Mouse (Mus musculus): ENCODE data around the gene Epha4. TPM values are rescaled to one million over a fixed set of nuclear protein-coding genes. Genes with fewer than 3 reads are reported as not detected.

Gene Epha4
- polyA plus RNA-seq, 2 experiments from 2014 or later = 0.07 TPM; not detected in 1

DNA sequence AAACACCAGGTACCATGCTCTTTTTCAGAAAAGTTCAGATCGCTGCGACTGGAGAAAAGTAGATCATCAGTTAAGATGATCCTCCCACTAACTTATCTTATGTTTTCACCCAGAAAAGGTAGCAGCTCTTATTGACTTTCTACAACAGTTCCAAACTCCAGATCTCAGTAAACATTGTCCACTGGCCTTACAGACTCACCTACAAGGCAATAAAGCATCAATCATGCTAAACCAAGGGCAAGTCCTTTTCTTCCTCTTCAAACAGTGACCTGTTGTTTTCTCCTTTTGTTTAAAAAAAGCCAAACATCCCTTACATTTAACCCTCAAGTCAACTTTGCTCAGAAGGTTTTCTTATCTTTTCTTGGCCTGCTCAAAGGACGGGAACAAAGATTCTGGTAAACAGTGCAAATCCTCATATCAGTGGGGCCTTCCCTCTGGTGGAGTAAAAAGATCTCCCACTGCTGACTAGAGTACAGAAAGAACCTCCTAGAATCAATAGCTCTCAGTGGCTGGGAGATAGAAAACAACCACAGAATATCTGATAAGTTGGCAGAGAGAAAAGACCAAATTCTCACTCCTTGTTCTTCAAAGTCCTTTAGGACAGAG, 39.0 kb downstream of the Epha4 start:
- ATAC-seq = no peak

- no peak for ATAC-seq
Measured at GRCm38 (mm10) chr1:77473446-77474376, 41.2 kb downstream of the Epha4 start.

DNA sequence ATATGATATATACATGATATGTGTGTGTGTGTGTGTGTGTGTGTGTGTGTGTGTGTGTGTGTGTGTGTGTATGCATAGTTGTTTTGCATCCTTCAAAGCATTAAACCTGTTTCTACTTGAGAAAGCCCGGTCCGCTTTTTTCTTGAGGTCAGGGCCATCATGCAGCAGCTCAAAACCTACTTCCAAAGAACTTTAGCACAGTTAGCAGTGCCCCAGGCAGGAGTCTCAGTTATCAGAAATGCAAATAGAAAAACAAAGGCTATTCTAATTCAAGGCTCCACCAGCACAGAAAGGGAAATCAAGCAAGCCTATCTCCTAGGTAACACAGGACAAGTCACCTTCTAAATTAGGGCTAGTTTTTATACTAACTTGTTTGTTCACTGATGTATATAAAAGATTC, 42.3 kb downstream of the Epha4 start:
- ATAC-seq = no peak

DNA sequence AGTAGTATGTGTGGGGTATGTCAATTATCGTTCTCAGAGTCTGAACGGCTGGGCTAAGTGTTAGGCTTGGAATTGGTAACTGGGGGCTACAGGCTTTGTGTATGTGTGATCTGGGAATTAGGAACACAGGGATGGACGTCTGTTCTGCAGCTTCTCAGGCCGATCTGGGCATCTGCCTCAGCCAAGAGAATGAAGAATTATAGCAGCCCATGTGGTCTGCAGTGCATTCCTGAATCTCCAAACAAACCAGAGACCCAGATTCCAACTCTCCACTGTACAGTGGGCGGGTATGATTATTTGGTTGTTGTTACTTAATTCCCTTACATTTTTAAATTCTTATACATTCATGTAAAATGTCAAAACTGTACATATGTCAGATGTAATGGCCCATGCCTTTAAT, 43.4 kb downstream of the Epha4 start:
- ATAC-seq = no peak

DNA sequence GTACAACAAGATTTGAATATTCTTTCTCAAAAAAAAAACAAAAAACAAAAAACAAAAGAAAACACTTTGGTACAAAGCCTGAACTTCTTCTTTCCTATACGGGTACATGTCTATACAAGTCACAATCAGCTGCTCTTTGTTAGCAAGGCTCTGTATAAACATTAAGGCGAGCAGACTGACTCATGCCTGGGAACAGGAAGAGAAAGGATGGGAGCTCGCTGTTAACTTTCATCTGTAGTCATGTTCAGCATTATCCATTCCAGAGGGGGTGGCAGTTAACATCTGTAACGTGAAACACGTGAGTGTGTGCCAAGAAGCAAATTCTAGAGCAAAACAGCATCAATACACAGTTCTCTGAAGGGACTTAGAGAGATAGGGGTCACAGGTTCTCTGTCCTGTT, 43.9 kb downstream of the Epha4 start:
- no peak for ATAC-seq

DNA sequence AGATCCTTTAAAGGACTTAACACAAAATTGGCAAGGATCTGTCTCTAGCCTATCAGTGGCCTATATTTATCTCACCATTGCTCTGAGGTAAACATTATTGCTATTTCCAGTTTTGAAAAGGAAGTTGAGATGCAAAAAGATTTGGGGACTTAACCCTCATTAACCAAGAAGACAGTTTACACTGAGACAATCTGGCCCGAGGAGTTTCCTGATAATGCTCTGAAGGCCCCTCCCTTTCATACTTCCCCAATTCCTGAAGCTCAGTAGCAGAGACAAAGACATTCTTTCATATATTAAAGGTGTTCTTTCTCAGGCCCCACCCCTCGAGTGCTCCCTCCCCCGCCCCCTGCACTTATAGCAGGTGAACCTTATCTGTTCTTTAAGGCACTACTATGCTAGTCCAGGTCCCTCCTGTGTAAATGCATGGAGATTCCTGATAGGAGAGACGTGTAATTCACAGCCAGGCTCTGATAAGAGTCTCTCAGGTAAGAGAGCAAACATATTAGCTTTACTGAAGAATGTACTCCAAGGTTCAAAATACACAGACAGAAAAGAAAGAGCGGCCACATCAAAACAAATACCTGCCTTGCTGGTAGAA, 46.1 kb downstream of the Epha4 start:
- no peak for ATAC-seq

DNA sequence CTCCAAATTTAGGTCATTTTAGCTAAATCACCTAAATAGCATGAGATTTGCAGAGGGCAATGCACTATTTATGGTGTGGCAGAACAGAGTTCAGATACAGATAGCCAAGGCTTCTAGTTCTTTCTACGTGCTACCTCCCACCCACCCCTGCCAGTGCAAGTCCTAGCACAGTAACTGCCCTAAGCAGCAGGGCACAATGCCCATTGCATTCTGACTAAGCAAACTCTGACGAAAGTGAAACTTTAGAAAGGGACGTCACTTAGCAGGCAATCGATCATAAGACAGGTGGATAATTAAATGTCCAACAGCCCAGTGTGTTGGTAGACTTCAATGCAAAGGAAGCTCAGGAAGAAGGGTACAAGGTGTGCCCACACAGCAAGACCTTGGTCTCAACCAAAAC, 49.4 kb downstream of the Epha4 start:
- no peak for ATAC-seq

DNA sequence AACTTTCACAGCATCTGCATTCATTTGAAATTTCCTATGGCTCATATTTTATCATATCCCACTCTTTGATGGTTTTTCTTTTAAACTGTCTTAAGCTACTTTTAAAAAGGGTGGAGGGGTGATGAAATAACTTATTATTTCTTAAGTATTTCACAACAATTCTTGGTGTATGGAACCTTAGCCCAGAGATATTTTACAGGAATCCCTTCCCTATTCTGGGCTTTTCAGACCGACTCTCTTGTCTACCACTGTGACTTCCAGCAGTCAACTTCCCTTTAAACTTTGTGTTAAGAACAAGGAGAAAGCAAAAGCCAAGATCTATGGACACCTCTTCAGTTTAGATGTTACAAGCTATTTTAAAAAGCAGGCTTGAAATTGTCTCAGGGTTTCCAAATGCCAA, 50.8 kb downstream of the Epha4 start:
- no peak for ATAC-seq

DNA sequence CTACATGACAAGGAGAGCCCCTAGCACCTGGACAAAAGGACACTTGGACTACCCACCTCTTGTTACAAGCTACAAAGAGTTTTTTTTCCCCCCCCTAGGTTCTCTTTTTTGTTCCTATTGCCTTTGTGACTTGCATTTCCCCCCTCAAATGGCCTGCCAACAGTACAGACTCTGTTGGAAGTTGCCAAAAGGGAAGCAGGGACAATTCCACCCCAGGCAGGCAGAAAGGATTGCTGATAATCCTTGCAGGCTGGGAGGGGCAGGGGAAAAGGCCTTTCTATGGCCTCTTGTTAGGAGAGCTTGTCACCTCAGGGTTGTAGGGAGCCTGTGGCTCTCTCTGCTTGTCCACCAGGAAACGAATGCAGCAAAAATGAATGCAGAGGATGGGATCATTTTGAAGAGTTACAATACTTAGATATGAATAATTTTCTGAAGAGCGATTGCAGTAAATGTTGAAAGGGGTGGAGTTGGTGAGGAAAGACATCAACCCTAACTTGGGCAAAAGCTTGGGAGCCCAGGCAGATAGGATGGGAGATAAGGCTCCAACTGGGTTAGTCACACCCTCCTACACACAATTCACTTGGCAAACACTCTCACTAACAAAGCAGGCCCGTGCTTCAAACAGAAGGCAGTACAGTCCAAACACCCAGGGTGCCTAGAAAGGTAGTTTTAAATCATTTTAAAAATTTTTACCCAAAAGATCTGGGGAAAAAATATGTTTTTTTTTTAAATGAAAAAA, 52.8 kb downstream of the Epha4 start:
- no peak for ATAC-seq

GRCm38 (mm10) chr1:77460831-77461629, 53.9 kb downstream of the Epha4 start:
- no peak for ATAC-seq

DNA sequence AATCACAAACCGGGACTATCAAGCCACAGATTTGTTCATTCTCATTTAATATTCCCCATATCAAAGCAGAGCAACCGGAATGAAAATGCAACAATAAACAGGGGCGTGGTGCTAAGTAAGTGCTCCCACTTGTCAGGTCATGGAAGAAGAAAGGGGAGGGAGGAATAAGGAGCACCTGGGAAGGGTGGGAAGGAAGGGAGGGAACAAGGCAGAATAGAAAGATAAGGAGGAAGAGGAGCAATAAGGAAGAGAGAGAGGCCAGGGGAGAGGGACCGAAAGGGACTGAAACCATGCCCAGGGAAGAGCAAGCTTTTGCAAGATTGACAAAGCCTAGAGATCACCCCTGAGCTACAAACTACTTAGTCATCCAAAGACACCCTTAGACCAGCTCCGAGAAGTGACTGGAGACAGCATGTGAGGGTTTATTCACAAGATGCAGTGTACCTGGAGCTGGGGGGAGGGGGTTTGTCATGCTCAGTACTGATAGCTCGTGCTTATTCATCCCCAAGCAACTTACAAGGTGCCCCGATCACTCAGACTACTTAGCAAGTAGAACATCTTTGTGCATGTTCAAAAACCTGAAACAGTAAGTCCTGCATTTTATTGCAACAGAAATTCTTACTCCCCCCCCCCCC, 56.0 kb downstream of the Epha4 start:
- no peak for ATAC-seq

- ATAC-seq = no peak
Measured at GRCm38 (mm10) chr1:77457446-77457800, 57.5 kb downstream of the Epha4 start.

GRCm38 (mm10) chr1:77456695-77457445, 58.0 kb downstream of the Epha4 start:
- no peak for ATAC-seq

GRCm38 (mm10) chr1:77453811-77454210, 61.1 kb downstream of the Epha4 start:
- no peak for ATAC-seq

DNA sequence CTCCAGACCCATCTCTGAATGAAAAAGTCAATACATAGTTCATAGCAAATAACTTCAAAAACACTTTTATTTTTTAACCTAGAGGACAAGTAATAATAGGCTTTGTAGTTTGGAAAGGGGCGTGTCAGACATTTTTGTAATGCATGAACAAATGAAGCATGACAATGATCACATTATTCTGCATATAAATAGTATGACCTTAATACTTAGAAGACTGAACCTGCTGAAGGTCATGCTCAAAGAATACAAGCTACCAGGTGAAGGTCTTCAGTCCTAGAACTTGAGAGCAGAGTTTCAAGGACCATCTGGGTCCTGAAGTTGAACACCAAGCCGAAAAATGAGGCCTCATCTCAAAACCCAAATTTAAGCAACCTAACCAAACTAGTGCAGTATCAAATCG, 62.2 kb downstream of the Epha4 start:
- ATAC-seq = no peak

DNA sequence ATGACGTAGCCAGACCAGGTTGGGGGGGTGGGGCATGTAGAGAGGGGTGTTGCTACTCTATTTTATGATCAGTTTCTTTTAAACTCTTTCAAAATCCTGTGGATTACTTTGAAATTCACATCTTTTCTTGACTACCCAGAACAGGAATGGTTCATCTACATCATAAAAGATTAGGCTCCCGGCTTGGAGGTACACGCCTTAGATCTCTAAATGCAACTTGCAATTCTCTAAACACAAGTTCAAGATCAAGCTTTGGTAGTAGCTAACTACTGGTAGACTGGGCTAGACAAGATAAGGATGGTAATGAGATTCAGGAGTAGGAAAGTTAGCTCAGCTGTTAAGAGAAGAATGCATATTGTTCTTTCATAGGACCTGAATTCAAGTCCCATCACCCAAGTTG, 63.3 kb downstream of the Epha4 start:
- ATAC-seq = no peak

DNA sequence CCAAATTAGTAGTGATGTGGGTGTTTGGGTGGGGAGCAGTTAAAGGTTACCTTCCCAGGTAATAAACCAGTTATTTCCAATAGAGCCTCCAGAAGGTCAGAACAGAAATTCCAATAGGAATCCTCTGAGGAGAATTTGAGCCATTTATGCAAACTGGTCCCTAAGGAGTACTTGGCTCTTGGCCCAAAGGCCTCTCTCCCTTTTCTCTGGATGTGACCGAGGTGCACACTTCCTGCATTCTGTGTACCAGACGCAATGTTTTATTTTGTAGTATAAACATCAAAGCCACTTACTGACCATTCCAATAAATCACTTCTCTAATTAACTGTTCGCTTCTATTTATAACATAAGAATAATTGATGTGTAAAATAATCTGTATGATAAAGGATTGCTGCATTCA, 64.7 kb downstream of the Epha4 start:
- ATAC-seq = no peak

DNA sequence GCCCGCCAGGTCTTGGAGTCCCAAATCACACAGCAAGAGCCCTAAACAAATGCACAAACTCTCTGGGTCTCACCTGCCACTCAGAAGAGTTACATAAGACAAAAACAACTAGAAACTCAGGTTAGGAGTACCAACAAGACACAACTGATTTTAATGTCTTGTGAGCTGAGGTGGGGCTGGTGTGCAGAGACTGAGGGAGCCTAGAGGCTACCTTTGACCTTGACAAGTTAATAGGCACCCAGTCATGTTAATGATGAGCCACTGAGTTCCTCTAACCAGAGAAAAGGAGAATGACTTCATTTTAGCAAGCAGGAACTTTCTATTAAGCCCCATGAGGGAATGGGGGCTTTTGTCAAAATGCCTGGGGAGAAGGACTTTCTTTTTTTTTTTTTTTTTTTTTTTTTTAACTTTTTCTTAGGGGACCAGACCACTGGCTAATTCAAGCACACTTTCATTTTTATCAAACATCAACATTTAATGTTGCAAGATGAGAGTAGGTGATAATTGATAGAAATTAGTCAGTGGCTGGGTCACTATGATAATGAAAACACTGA, 67.8 kb downstream of the Epha4 start:
- ATAC-seq = no peak

- ATAC-seq = no peak
Measured at GRCm38 (mm10) chr1:77446438-77446837, 68.5 kb downstream of the Epha4 start.

DNA sequence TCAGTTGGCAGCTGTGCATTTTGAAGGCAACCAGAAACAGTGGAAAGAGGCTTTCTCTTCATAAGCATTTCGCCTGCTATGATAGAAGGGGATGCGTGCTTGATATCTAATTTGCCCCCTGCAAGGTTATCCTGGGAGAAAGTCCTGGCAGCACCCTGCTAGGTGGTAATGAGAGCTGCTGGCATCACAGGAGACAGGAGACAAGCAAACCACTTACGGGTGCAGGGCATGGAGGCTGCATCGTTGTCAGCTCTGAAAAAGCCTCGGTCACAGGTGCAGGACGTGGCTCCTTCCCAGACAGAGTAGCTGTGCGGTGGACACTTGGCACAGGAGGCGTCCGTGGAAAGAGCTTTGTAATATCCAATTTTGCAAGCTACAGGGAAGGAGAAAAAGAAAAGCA, 70.2 kb downstream of the Epha4 start:
- no peak for ATAC-seq

GRCm38 (mm10) chr1:77441987-77442386, 72.9 kb downstream of the Epha4 start:
- no peak for ATAC-seq

Measured in CD4-positive, CD25-positive, alpha-beta regulatory T cell, adult 4 months (primary cell).